Mouse (Mus musculus) adrenal gland, postnatal 25 days (tissue): ENCODE results near the gene Arpp21. TPM values are rescaled to one million over a fixed set of nuclear protein-coding genes. Genes with fewer than 3 reads are reported as not detected.
A peak's percentile ranks its signal among the peaks of the same experiment; 100 is the strongest.
"Not testable (repeated sequence)": the region's sequence is repeated elsewhere in the genome, so short reads cannot be mapped to it uniquely, and the experiment has no call there.

Source experiments
- DNase-seq: peaks from one replicate; pipeline ENCODE4 v3.0.0; 2021; ENCODE audit warnings: mixed read lengths
- total RNA-seq: library from RNA; stranded (reverse); gene quantifications from 2 replicates; pipeline ENCODE4 v1.2.3, GENCODE M21; 2021

The Arpp21 gene
- total RNA-seq, 1 experiment from 2014 or later = not detected

DNA sequence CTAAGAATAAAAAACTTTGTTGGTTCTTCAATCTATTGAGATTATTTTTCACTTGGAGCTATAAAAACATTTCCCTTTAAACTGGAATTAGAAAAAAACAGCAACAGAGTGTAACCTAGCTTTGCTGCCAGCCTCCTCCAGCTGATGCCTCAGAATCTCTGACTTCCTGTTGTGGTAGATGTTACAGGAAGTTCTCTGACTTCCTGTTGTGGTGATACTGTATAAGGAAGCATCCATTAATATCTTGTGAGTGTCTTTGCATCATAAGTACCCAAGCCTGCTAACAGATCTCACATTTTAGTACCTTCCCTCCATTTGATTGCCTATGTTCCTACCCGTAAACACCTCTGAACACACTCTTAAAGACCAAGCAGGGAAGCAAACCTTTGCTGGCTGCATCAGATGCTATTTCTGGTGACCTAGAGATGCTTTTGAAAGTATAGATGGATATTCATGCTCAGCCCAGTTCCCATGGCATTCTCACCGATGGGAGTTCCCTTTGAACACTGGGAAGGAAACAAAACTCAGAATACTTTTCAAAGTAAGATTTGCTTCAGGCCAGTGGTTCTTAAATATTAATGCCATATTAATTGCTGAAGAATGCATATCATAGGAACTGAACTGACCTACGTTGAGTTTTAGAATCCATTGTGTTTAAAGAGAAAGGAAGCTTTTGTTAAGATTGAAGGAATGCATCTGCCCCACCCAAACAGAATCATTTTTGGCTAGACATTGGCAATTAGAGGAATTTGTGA, 134.7 kb downstream of the Arpp21 start:
- DNase-seq = no peak

DNA sequence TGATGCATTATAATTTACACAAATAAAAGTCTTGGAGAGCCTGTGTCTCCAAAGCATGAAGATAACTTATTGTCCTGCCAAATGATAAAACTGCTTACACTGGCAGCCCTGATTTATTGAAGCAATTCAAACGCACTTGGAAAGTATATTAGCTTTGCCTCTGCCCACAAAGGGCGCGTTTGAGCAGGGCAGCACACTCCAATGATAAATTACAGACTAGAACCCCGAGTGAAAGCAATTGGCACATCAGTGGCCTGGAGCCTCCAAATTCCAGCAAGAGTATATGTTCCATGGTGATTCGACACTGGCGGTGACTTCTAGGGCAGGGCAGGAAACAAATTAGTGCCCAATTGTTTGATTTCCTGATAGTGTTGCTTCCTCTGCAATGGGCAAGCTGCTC, 137.5 kb downstream of the Arpp21 start:
- DNase-seq = no peak

- no peak for DNase-seq
Measured at GRCm38 (mm10) chr9:112095708-112096107, 140.0 kb downstream of the Arpp21 start.

DNA sequence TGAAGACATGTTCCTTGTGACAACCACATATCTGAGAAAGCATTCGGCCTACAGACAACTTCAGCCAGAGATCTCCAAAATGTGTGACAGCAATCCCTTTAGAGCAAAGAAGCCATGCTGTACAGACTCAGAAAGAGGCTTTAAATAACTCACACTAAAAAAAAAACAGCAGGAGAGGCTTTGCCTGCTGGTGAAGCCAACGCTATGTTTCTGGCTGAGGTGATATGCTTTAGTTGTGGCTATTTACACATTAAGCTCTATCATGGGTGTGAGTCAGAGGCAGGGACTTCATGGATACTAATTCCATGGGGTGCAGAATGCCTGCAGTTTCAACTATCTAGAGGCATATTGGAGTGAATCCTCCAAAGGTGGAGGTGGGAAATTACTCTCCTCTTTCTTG, 140.5 kb downstream of the Arpp21 start:
- no peak for DNase-seq

DNA sequence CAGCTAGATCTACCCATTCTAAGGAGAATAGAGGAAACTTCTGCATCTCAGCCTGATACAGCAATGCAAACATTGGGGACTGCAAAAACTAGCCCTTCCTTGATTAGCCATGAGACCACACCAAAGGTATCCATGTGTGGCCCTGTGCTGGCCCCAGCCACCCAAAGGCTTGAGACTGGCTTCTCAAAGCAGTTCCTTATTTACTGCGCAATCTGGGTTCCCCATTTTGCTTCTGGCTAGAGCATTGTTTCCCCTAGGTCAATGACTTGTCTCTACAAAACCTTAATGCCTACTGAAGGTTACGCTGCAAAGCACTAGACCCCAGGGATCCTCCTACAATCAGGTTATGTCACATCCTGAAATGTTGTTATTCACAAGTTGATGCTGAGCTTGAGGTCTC, 156.8 kb downstream of the Arpp21 start:
- no peak for DNase-seq

- no peak for DNase-seq
Measured at GRCm38 (mm10) chr9:112078453-112078852, 157.3 kb downstream of the Arpp21 start.

- DNase-seq = no peak
Measured at GRCm38 (mm10) chr9:112075273-112075672, 160.5 kb downstream of the Arpp21 start.

DNA sequence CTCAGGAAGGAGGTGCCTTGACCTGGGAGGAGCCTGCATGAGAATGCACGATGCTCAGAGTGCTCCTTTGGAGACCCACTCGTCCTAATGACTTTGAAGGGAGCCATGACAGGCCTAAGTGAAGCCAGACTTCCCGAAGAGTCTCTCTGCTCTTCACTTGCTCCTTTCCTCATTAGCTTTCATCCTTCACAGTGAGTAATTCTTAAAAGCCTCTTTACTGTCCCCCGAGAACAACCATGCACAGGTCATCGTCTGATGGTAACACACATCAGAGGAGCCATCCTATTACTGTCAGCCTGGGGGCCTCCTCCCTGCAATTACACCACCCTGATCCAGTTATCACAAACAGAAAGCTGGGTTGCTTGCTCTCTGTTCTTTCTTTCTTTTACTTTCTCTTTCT, 160.9 kb downstream of the Arpp21 start:
- no peak for DNase-seq

DNA sequence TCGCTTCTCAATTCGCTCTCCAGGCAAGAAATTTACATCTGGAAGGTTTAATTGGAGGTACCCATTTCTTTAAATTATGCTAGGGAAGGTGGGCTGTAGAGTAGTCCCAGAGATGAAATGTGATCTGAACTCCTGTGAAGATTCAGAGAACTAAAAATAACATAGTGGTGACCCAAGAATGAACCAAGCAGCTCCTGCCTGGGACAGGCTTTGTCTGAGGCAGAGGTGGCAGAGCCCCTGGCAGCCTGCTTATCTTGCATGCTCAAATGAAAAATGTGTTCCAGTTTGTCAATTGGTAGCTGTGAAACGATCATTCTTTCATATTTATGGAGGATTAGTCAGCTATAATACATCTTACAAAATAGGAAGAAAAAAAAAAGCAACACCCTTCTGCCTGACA, 164.4 kb downstream of the Arpp21 start:
- no peak for DNase-seq

- no peak for DNase-seq
Measured at GRCm38 (mm10) chr9:112070961-112071360, 164.8 kb downstream of the Arpp21 start.

- no peak for DNase-seq
Measured at GRCm38 (mm10) chr9:112068250-112068649, 167.5 kb downstream of the Arpp21 start.

GRCm38 (mm10) chr9:112060696-112061425, 174.9 kb downstream of the Arpp21 start:
- no peak for DNase-seq

DNA sequence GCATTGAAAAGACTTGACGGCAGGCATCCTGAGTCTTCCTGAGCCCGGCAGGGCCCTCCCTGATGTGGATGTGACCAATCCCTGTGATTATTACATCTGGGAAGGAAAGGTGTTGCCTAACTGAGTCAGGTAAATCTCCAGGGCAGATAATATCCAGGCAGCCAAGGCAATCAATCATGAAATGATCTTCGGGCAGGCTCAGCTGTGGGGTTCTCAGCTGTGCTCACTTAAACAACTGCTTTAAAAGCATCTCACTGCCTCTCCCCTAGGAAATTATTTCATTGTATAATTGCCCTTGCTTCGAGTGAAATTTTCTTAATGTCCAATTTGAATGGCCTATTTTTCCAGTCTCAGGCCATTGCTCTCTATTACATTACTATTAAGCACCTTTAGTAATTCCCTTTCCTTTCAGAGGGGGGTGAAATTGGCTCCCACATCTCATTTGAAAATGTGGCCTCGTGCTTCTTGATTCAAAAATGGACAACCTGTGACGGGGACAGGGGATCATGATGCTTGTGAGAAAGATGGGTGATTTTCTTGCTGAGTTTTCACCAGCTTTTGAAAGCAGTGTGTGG, 180.8 kb downstream of the Arpp21 start:
- no peak for DNase-seq

- DNase-seq = no peak
Measured at GRCm38 (mm10) chr9:112047903-112048467, 187.8 kb downstream of the Arpp21 start.

GRCm38 (mm10) chr9:112040566-112040965, 195.2 kb downstream of the Arpp21 start:
- no peak for DNase-seq

GRCm38 (mm10) chr9:112037732-112038131, 198.0 kb downstream of the Arpp21 start:
- peak; percentile 1 for DNase-seq

- not testable (repeated sequence) for DNase-seq
Measured at GRCm38 (mm10) chr9:112033840-112034239, 201.9 kb downstream of the Arpp21 start.

- DNase-seq = no peak
Measured at GRCm38 (mm10) chr9:112032169-112032568, 203.6 kb downstream of the Arpp21 start.

- peak; percentile 13 for DNase-seq
Measured at GRCm38 (mm10) chr9:112023562-112024015, 212.1 kb downstream of the Arpp21 start.

DNA sequence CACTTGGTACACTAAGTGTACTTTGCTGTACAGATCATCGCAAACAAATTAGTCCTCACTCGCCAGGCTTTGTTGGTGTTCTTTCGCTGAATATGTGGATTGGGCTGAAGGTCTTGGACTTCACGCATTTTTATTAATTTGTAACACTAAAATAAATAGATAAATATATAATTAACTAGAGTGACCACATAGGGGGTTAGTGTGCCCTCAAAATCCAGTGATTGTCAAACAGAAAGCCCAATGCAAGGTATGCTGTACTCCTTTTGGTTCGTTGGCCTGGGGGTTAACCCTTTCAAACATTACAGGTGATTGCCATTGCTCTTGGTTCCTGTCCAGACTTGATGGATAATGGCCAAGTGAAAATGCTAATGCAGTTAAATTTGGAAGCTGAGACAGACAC, 212.6 kb downstream of the Arpp21 start:
- no peak for DNase-seq
